Mouse (Mus musculus): Measurements from ENCODE around the gene Nxph1. TPM values are rescaled to one million over a fixed set of nuclear protein-coding genes. Genes with fewer than 3 reads are reported as not detected.

Nxph1 gene
- total RNA-seq, 4 experiments from 2014 or later: not detected

GRCm38 (mm10) chr6:9124321-9124914 lies 176.2 kb downstream of the Nxph1 start:
- DNase-seq (ENCODE audit: low spot score): no peak

DNA sequence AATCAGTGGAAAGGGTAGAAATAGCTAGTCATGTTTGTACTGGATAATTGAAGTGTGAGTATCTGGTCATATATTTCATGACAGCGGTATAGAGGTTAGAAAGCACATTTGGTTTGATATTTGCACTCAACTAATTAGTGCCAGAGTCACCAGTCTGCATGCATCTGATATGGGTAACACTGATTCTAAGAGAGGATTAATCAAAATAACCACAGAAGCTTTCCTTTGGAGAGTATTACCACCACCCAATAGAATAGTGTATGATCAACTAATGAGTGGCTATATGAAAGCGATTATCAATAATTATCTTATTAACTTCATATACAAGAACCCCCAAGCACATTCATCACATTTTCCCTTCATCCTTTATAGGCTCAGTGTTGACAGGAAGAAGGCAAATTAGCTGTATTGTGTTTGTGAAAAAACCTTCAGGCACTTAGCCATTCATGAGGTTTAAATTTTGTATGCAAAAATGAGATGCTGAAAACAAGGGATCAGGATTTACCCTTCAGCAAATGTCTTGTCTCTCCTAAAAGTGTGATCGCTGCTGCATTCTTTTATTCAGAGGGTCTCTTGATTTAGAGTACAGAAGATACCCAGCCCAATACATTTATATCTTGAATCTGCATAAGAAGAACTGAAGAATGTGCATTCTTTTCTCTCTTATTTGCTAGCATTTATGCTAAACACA lies 185.5 kb downstream of the Nxph1 start:
- DNase-seq (ENCODE audit: low spot score): no peak

DNA sequence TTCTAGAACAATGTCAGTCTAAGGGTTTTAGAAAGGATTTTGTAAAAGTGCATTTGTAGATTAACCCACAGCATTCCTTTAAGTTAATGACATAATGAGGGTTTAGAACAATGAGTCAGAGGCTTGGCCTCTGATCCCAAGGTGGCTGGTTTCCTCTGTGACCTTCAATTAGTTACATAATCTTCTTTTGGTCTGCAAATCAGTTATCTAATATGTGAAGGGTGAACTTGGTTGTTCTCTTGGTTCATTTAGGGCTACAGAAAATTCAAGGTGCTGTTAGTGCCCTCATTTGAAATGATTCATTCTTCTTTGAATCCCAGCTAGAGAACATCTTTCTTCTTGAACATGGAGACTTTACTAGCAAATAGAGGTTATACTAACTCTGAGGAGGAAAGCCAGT lies 199.7 kb downstream of the Nxph1 start:
- DNase-seq (ENCODE audit: low spot score): no peak

DNA sequence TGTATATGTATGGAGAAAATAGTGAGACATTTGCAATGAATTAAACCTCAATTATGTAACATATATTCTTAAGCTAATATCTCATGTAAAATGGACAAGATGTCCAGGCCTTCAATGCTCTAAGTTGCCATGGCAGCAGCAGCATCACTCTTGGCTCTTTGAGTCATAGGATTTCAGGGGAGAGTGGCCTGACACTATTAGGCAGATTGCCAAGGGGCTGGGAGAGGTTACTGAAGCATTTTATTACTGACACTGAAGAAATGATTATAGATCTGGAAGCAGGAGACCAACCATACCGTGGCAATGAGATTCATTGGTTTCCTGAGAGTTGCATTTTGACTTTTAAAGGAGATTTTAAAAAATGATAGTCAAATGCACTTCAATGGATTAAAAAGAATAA lies 201.6 kb downstream of the Nxph1 start:
- no peak for DNase-seq (ENCODE audit: low spot score)

GRCm38 (mm10) chr6:9159191-9159590 lies 211.0 kb downstream of the Nxph1 start:
- no peak for DNase-seq (ENCODE audit: low spot score)

- DNase-seq (ENCODE audit: low spot score): no peak
Measured at GRCm38 (mm10) chr6:9182477-9182876, 234.2 kb downstream of the Nxph1 start.

DNA sequence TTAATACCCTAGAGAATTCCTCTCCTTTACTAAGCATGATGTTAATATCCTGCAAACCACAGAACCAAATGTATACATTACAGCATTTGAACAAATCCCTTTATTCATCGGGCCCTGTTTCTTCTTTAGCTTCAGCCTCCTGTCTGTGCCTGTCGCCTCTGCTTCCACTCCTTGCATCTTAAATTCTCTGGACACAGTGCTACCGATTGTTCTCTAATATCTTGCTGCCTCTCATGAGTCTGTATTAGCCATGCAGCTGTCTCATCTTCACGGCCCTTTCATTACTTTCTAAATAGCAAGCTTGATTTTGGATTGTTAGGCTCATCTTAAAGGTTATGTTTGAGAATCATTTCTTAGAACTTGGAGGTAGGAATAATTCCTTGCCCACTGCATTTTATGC lies 262.5 kb downstream of the Nxph1 start:
- no peak for DNase-seq (ENCODE audit: low spot score)

DNA sequence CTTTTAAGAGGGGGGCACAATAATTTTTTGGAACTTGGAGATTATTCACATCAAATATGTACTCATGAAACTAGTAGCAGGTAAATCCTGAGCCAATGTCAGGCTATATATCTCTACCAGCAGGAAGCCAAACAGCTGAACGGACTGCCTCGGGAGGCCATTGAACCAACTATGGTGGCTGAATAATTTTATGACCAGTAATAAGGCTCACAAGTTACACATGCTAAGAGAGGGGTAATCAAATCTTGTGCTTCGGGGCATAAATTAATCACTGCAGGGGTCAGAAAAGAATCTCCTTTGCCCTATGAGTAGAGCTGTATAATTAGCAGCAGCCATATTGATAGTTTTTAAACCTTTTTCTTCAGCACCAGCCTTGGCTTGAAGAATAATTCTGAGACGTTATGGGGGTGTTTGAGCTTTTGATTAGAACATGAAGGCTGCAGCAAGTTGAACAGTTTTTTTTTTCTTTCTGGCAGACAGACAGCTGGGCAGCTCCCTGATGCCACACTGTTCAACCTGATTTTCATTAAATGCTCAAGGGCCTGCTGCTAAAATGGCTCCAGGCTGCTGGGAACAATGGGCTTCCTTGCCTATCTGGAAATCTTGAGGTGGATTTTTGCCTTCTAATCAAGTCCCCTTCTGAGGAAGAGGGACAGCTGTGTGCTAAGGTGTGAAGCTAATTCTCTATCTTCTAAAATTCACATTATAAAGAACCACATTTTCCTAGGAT lies 272.7 kb downstream of the Nxph1 start:
- no peak for DNase-seq (ENCODE audit: low spot score)

GRCm38 (mm10) chr6:9234802-9235201 lies 286.6 kb downstream of the Nxph1 start:
- no peak for DNase-seq (ENCODE audit: low spot score)

- no peak for DNase-seq (ENCODE audit: low spot score)
Measured at GRCm38 (mm10) chr6:9267998-9268397, 319.8 kb downstream of the Nxph1 start.

Other genes starting within 250 kb of the Nxph1 start
- 10 to 100 TPM in 3 of 4 experiments, 1 to 10 TPM in 1; 8.5 to 11.6 (median 10.6) TPM for gene Ica1, start 169.9 kb upstream of the Nxph1 start, total RNA-seq (2022)

All from heart, adult 8-10 months (tissue).